13 mouse cellular contexts compared by ENCODE assay signal in genomic region chr19:40240360-40240759, GRCm38 (mm10). TPM values are rescaled to one million over a fixed set of nuclear protein-coding genes. Genes with fewer than 3 reads are reported as not detected.
A peak's percentile ranks its signal among the peaks of the same experiment; 100 is the strongest.
DNase-seq lines count a peak whose midpoint lies in the region; ATAC-seq and TF ChIP-seq lines count a peak whose summit lies in the region.
"Had no signal": no experiment of that assay in that cellular context is flagged by ENCODE, and none has a peak within 500 bp of the region (broad histone marks: within the 10 kb centered on the region; RNA-seq: fewer than 3 reads in every experiment).

No protein-coding gene starts in this region.

- H3K4me1 ChIP-seq in heart, embryonic 14.5 days (ENCODE audit: control insufficient read depth in 2 of 2, insufficient read depth in 2 of 2, low read length in 2 of 2), result peaks cover 36 to 46% of the 10 kb centered on the region in 2 experiments
- peaks cover 9% of the 10 kb centered on the region; the same call in 1 of the 2 replicates for H3K4me1 ChIP-seq in midbrain, embryonic 13.5 days (replicated peaks)
- peaks cover 5% of the 10 kb centered on the region; the same call in 1 of the 2 replicates for H3K4me1 ChIP-seq in midbrain, embryonic 14.5 days (ENCODE audit: control insufficient read depth, insufficient read depth, low read length)
- peaks cover 13% of the 10 kb centered on the region; the same call in 1 of the 2 replicates for H3K4me1 ChIP-seq in brown adipose tissue, adult 24 weeks (ENCODE audit: control insufficient read depth, insufficient read depth, insufficient read length, low read length)
- peaks cover 10% of the 10 kb centered on the region; the same call in 1 of the 2 replicates for H3K4me1 ChIP-seq in forebrain, postnatal 0 days (ENCODE audit: insufficient read depth)

- 47% methylated on average over 6 of the region's 6 CpGs for WGBS in heart, embryonic 14.5 days
- 83% methylated on average over 6 of the region's 6 CpGs for WGBS in midbrain, embryonic 13.5 days
- WGBS in midbrain, embryonic 14.5 days, result 84% methylated on average over 6 of the region's 6 CpGs
- WGBS in forebrain, postnatal 0 days, result 78% methylated on average over 6 of the region's 6 CpGs

- H3K27ac ChIP-seq in heart, embryonic 14.5 days (replicated peaks in 1 of 2; ENCODE audit: control insufficient read depth in 1 of 2, insufficient read depth in 1 of 2, low read depth in 2 of 2, low read length in 2 of 2), result peak overlapping the region; percentile 69 to 89
- no peak overlapping the region for H3K27ac ChIP-seq in midbrain, embryonic 13.5 days
- H3K27ac ChIP-seq in midbrain, embryonic 14.5 days (replicated peaks; ENCODE audit: low read depth, low read length), result no peak overlapping the region
- H3K27ac ChIP-seq in brown adipose tissue, adult 24 weeks (replicated peaks; ENCODE audit: low read depth, low read length), result peak overlapping the region; percentile 58
- H3K27ac ChIP-seq in forebrain, postnatal 0 days (ENCODE audit: low read depth, low read length), result no peak overlapping the region
- H3K27ac ChIP-seq: midbrain, embryonic 12.5 days had no signal

- no peaks in the 10 kb centered on the region for H3K27me3 ChIP-seq in heart, embryonic 14.5 days (ENCODE audit: control insufficient read depth, insufficient read depth, low read length)
- no peaks in the 10 kb centered on the region for H3K27me3 ChIP-seq in midbrain, embryonic 13.5 days
- H3K27me3 ChIP-seq in midbrain, embryonic 14.5 days (ENCODE audit: control insufficient read depth, insufficient read depth, low read length), result no peaks in the 10 kb centered on the region
- H3K27me3 ChIP-seq in forebrain, postnatal 0 days (ENCODE audit: insufficient read depth, low read length), result no peaks in the 10 kb centered on the region
- H3K27me3 ChIP-seq: midbrain, embryonic 12.5 days had no signal

- peak; percentile 27; the same call in 1 of the 2 replicates for ATAC-seq in heart, embryonic 14.5 days (ENCODE audit: insufficient number of reproducible peaks, insufficient read depth, low FRiP score, low read depth)
- ATAC-seq in midbrain, embryonic 13.5 days, result 0 out of 2 replicates have a peak, but pooled peaks have one; percentile 9
- no peak for ATAC-seq in midbrain, embryonic 14.5 days (ENCODE audit: low FRiP score, low TSS enrichment)
- ATAC-seq in forebrain, postnatal 0 days, result peak; percentile 12; the same call in 1 of the 2 replicates

- no peak for DNase-seq in heart, postnatal 36 days
- no peak for DNase-seq in midbrain, embryonic 14.5 days
- DNase-seq in forebrain, postnatal 0 days, result no peak
- DNase-seq in right cerebral cortex, adult 18-20 months, result no peak
- DNase-seq: cerebellum, adult 11-12 months; kidney, adult 8-10 months; layer of hippocampus, adult 9-11 months had no signal

- H3K9me3 ChIP-seq in heart, embryonic 14.5 days (ENCODE audit: control insufficient read depth, low read length), result no peaks in the 10 kb centered on the region
- no peaks in the 10 kb centered on the region for H3K9me3 ChIP-seq in midbrain, embryonic 13.5 days
- H3K9me3 ChIP-seq in midbrain, embryonic 14.5 days (ENCODE audit: control insufficient read depth, low read length), result no peaks in the 10 kb centered on the region
- H3K9me3 ChIP-seq in forebrain, postnatal 0 days (ENCODE audit: low read length), result no peaks in the 10 kb centered on the region
- H3K9me3 ChIP-seq: midbrain, embryonic 12.5 days had no signal

- intact Hi-C loops in heart, postnatal 36 days (cut with DNase I), result loop anchor here (2.0 kb wide), 1 partner anchor 68 kb away; no protein-coding TSS in a partner anchor

- no peak overlapping the region for H3K4me2 ChIP-seq in heart, embryonic 14.5 days (ENCODE audit: low read length)
- H3K4me2 ChIP-seq in midbrain, embryonic 13.5 days (replicated peaks), result no peak overlapping the region
- H3K4me2 ChIP-seq in midbrain, embryonic 14.5 days (ENCODE audit: low read length), result no peak overlapping the region
- no peak overlapping the region for H3K4me2 ChIP-seq in forebrain, postnatal 0 days (ENCODE audit: low read depth)
- H3K4me2 ChIP-seq: midbrain, embryonic 12.5 days had no signal

- TF ChIP-seq CTCF in forebrain, postnatal 0 days (IDR thresholded peaks at IDR 0.05; ENCODE audit: low read depth), result no peak

- peaks cover 21% of the 10 kb centered on the region for H3K36me3 ChIP-seq in heart, embryonic 14.5 days (ENCODE audit: control insufficient read depth, insufficient read depth, low read length)
- no peaks in the 10 kb centered on the region for H3K36me3 ChIP-seq in midbrain, embryonic 13.5 days
- H3K36me3 ChIP-seq in midbrain, embryonic 14.5 days (ENCODE audit: control insufficient read depth, insufficient read depth, low read length), result no peaks in the 10 kb centered on the region
- H3K36me3 ChIP-seq in forebrain, postnatal 0 days (ENCODE audit: insufficient read depth), result no peaks in the 10 kb centered on the region
- H3K36me3 ChIP-seq: midbrain, embryonic 12.5 days had no signal

- no peak overlapping the region for H3K4me3 ChIP-seq in heart, embryonic 14.5 days (ENCODE audit: control insufficient read depth in 1 of 2, insufficient read depth in 1 of 2, low read depth in 1 of 2, low read length in 2 of 2)
- no peak overlapping the region for H3K4me3 ChIP-seq in midbrain, embryonic 13.5 days (replicated peaks)
- no peak overlapping the region for H3K4me3 ChIP-seq in midbrain, embryonic 14.5 days (replicated peaks; ENCODE audit: low read depth, low read length)
- no peak overlapping the region for H3K4me3 ChIP-seq in brown adipose tissue, adult 24 weeks (ENCODE audit: insufficient read depth, low read depth, low read length)
- no peak overlapping the region for H3K4me3 ChIP-seq in forebrain, postnatal 0 days (ENCODE audit: low read depth, low read length)
- H3K4me3 ChIP-seq: midbrain, embryonic 12.5 days had no signal

- no peak overlapping the region; the same call in 1 of the 2 replicates for H3K9ac ChIP-seq in heart, embryonic 14.5 days (ENCODE audit: low read length)
- no peak overlapping the region for H3K9ac ChIP-seq in midbrain, embryonic 13.5 days (replicated peaks)
- no peak overlapping the region for H3K9ac ChIP-seq in midbrain, embryonic 14.5 days (replicated peaks; ENCODE audit: low read length)
- H3K9ac ChIP-seq in forebrain, postnatal 0 days, result no peak overlapping the region
- H3K9ac ChIP-seq: midbrain, embryonic 12.5 days had no signal

RNA-seq across cellular contexts. Expression of gene Pdlim1, which starts 31.3 kb away (rescaled TPM):
- 266 and 278 TPM in 2 replicates for polyA plus RNA-seq in heart, embryonic 14.5 days (2014; fragmentation: Nextera tagmentation; extraction: Ambion mirVana)
- 100 to 1,000 TPM; 148 to 150 TPM for total RNA-seq in heart, postnatal 36 days (2021)
- polyA plus RNA-seq in midbrain, embryonic 13.5 days (2015; fragmentation: Nextera tagmentation; extraction: Ambion mirVana), result 17.7 and 19.4 TPM in 2 replicates
- polyA plus RNA-seq in midbrain, embryonic 14.5 days (2014; fragmentation: Nextera tagmentation; extraction: Ambion mirVana), result 4.8 and 12.7 TPM in 2 replicates
- 14.0 and 20.5 TPM in 2 replicates for polyA plus RNA-seq in brown adipose tissue, adult 24 weeks (2012; ENCODE audit: insufficient read depth, insufficient read length, missing spikeins)
- total RNA-seq in forebrain, postnatal 0 days (2014; rRNA removed), result 1.4 and 2.8 TPM in 2 replicates
- polyA plus RNA-seq in forebrain, postnatal 0 days (2015; fragmentation: Nextera tagmentation; extraction: Ambion mirVana), result 6.6 and 7.0 TPM in 2 replicates

RNA-seq across cellular contexts. Expression of gene Cyp2c70, which starts 53.2 kb away (rescaled TPM):
- polyA plus RNA-seq in heart, embryonic 14.5 days (2014; fragmentation: Nextera tagmentation; extraction: Ambion mirVana), result not detected in 2 replicates
- total RNA-seq in heart, postnatal 36 days (2021), result under 1 TPM in 1 of 2 experiments, not detected in 1; 0.14 TPM
- polyA plus RNA-seq in midbrain, embryonic 13.5 days (2015; fragmentation: Nextera tagmentation; extraction: Ambion mirVana), result not detected in 2 replicates
- polyA plus RNA-seq in midbrain, embryonic 14.5 days (2014; fragmentation: Nextera tagmentation; extraction: Ambion mirVana), result not detected in 2 replicates
- not detected in 2 replicates for polyA plus RNA-seq in brown adipose tissue, adult 24 weeks (2012; ENCODE audit: insufficient read depth, insufficient read length, missing spikeins)
- not detected in 2 replicates for total RNA-seq in forebrain, postnatal 0 days (2014; rRNA removed)
- not detected in 2 replicates for polyA plus RNA-seq in forebrain, postnatal 0 days (2015; fragmentation: Nextera tagmentation; extraction: Ambion mirVana)
- total RNA-seq: granulocyte monocyte progenitor cell, adult 5-6 weeks; neutrophil, adult 5-6 weeks had no signal
- polyA plus RNA-seq: midbrain, embryonic 12.5 days had no signal

Comparison
In these comparisons a context has a peak if more than half of its experiments do, and no peak if none do; other contexts are left out.
1. H3K27ac ChIP-seq: peak in heart, embryonic 14.5 days (2 of 2) and brown adipose tissue, adult 24 weeks (single experiment); none in midbrain, embryonic 13.5 days (single experiment), midbrain, embryonic 14.5 days (single experiment) and forebrain, postnatal 0 days (single experiment).
2. RNA of gene Pdlim1, which starts 31.3 kb away (polyA plus RNA-seq): 266 to 278 TPM in heart, embryonic 14.5 days; 17.7 to 19.4 TPM in midbrain, embryonic 13.5 days, 14.0 to 20.5 TPM in brown adipose tissue, adult 24 weeks, 4.8 to 12.7 TPM in midbrain, embryonic 14.5 days and 6.6 to 7.0 TPM in forebrain, postnatal 0 days; every median in the first group is over 10 times any median in the second.